Mouse (Mus musculus): ENCODE measurements around the gene Lbh.

The Lbh gene

GRCm38 (mm10) chr17:72944368-72944767, 26.3 kb downstream of the Lbh start:
- DNase-seq = no peak

DNA sequence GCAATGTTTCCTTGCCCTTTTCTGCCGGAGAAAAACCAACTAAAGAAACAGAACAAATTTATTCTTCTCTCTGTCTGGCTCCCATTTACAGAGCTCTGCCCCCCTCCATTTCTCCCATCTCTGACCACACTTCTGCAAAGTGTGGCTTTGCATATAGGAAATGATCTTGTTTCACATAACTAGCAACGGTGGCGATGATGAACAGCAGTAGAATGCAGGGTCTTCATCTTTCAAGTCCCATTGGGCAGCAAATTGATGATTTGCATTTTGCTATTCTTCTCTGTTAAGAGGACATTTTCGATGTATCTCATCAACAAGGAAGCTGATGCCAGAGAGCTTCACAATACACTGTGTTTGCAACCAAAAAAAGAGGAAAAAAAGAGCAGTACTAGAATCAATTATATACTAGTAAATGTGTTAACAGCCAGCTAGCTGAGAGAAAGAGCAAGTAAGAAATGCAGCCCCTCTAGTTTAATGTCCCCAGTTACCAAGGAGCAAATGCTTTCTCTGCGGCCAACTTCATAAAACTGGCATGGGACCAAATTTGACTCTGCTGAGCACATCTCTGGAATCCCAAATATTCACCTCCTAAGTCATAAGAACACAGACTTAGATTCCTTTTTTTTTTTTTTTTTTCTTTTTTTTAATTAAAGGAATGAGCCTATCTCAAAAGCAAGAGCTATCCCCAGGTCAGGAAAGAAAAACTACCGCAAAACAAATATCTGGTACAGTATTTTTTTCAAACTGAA, 29.2 kb downstream of the Lbh start:
- no peak for DNase-seq

GRCm38 (mm10) chr17:72948119-72948518, 30.0 kb downstream of the Lbh start:
- DNase-seq = peak; percentile 84

- DNase-seq = peak; percentile 65
Observed at GRCm38 (mm10) chr17:72949247-72949701, 31.2 kb downstream of the Lbh start.

DNA sequence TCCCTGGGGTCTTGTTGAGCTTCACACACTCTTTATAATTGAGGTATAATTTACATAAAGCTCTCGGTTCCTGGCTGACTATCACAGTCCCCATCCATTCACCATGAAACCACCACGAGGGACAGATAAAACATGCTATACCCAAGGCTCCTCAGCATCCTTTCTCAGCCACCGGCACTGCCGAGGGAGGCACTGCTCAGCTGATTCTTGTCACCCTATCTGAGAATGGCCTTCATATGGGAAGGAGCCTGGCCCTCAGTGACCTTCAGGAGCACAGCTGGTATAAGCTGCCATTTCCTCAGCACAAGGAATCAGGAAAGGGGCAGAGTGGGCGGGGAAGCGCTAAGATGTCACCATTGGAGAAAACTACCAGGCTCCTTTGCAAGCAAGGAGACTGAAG, 33.2 kb downstream of the Lbh start:
- no peak for DNase-seq

GRCm38 (mm10) chr17:72953811-72954685, 35.9 kb downstream of the Lbh start:
- DNase-seq = no peak

GRCm38 (mm10) chr17:72955534-72955933, 37.4 kb downstream of the Lbh start:
- no peak for DNase-seq

GRCm38 (mm10) chr17:72957016-72957415, 38.9 kb downstream of the Lbh start:
- DNase-seq = no peak

GRCm38 (mm10) chr17:72958886-72959285, 40.8 kb downstream of the Lbh start:
- no peak for DNase-seq

GRCm38 (mm10) chr17:72959497-72960039, 41.5 kb downstream of the Lbh start:
- DNase-seq = no peak

- no peak for DNase-seq
Observed at GRCm38 (mm10) chr17:72960243-72960642, 42.1 kb downstream of the Lbh start.

DNA sequence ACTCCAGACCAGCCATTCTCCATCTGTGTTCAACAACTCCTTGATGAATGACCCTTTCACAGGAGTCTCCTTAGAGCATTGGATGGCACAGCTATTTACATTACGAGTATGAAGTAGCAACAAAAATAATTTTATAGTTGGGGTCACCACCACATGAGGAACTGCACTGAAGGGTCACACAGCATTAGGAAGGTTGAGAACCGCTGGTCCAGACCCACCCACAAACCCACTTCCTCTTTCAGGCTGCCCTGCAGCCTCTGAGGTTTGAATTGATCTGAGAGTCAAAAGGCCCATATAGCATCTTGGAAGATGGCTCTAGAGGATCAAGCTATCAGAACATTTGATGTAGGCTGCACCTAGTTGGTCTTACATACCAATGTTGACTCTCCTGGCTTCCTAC, 42.8 kb downstream of the Lbh start:
- no peak for DNase-seq

DNA sequence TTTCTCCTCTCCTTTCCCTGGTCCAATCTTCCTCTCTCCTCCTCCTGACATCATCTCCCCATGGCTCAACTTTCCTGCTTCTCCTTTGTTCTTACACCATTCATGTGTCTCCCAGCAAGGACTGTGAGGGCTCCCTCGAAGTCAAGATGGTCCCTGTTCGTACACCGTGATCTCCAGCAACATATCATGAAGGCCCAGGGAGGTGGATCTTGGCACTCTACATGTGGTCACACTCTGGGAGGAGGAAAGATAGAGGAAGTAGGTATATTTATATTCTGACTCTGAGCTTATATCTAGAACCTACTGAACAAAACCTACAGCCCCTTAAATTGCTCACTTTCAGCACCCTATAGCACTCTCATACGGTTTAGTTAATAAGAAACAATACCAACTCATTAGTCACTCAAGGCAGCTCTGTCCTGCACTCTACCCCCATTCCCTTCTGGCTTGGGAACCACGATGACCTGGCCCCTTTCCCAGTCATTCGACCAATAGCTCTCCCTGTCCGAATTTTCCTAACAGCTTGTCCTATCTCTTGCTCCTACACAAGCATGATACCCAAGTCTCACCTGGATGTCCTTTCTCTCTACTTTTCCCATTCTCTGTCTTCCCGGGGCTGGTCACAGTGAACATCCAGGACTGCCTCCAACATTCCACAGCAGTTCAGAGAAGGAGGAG, 44.0 kb downstream of the Lbh start:
- DNase-seq = no peak

- no peak for DNase-seq
Observed at GRCm38 (mm10) chr17:72965687-72966086, 47.6 kb downstream of the Lbh start.

GRCm38 (mm10) chr17:72966091-72966531, 48.0 kb downstream of the Lbh start:
- DNase-seq = no peak

DNA sequence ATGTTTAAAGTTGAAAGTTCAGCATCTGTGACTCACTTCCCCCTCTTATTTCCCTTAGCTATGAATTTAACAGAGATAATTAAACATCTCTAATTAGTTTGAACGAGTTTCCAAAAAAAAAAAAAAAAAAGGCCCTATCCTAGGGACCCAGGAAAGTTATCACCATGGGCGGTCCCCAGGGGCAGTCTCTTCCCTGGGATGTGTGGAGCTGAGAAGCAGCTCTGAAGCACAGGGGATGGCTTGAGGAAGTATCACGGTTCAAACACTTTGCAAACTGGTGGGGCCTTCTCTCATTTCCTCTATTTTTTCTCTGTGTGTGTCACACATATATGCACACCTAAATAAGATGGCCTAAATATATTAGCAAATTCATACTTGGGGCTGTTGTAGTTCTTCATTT, 48.8 kb downstream of the Lbh start:
- no peak for DNase-seq

DNA sequence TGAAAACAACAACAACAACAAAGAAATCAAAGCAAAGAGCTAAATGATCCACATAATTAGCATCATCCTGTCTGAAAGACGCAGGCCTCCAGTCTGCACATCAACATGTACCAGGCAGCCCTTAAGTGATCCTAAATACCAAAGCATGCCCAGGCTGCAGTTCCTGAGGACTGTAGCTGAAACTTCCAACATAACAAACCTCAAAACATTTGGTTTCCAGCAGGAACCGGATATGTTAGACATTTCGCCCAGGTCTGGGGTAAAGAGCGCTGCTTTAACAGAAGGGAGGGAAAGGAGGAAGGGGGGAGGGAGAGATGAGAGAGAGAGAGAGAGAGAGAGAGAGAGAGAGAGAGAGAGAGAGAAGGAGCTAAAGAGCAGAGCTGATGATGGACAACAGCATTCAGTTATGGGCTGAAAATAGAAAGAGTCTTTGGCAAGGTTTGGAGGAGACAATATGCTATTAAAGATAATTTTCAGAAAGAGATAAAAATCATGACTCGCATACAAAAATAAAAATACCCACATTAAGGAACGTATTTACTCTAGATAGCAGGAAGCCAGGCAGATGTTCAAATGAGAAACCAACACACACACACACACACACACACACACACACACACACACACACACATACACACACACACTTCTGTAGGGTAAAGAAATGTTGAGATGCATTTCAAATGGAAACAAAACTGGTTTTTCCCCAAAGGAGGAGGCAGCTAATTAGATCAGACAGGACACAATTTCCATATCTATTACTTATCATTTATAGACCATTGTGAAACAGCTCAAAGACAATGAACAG, 49.5 kb downstream of the Lbh start:
- DNase-seq = no peak

DNA sequence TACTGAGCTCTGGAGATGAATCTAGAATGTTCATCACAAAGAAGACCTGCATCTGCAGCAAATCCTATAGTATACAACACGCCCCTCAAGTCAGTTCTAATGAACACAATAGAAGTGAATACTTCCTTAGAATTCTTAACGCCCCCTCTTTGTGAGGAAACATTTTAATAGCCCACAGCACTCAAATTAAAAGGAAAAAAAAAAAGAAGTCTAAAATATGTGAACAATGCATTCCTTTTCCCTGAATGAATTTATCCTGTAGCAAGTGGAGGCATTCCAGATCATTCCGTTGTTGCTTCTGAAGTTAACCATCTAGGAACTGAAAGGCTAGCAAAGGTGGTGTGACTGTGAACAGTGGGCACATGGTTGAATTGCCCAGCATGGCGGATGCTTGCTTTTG, 50.6 kb downstream of the Lbh start:
- no peak for DNase-seq

GRCm38 (mm10) chr17:72970631-72971161, 52.6 kb downstream of the Lbh start:
- no peak for DNase-seq

DNA sequence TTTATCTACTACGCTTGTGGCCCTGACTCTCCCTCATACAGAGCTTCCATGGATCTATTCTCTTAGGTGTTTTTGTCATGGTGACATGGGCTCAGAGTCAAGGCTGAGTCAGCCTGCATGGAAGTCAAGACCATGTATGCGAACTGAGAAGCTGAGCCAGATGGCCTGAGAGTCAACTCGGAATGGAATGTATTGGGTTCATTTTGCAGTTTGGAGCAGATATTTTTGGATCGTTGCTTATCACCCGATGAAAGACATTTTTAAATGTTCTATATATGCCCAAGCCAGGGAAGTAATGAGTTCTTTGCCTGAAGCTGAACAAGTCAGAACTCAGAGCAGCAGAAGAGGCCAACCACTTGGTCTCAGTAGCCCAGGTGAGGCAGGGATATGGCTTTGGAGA, 54.9 kb downstream of the Lbh start:
- no peak for DNase-seq

DNA sequence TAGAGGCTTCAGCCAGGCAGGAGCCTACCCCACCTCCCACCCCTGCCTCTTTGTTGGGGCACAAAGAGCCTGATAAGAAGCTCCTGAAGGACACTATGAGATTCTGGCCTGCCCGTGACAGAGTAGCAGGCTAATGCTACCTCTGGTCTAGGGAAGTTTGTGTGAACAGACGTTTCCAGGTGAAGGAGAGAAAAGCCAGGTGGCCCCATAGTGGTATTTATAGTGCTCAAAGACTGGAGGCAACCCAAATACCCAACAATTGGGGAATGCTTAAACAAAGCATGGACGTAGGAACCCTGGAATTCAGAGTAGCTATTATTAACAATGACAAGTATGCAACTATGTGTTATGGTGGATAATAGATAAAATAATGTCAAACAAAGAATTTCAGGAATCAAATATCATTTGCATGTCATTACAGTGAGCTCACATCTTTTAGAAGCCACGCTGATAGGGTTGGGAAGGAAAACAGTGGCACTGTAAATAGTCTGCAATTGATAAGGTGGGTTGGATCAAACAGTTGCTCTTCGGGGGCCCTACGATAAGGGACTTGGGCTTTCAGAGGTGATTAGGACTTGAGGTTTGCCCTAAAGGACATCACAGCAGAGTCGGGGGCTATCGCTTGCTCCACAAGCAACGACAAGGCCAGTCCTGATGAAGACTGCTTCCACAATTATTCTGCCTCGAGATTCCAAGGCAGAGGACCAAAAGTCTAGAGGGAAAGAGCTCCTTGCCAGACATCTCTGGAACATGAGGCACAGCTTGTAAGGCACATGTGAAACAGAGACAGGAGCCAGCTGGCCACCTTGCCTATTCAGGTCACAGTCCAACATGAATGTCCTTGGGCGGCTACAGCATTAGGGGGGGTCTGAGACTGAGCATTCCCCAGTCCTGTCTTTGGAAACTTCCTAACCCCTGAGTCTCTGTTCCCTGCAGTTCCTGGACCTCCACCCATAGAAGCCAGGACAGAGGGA, 58.4 kb downstream of the Lbh start:
- DNase-seq = no peak

Measured in thymus, postnatal 25 days (tissue).